Mouse (Mus musculus) forebrain, embryonic 15.5 days (tissue): ENCODE data around the gene Nhlrc4. TPM values are rescaled to one million over a fixed set of nuclear protein-coding genes. Genes with fewer than 3 reads are reported as not detected.

Experiments
- ATAC-seq: fragments of 200-750 bp; cut with Nextera tagmentation; replicated peaks from 2 replicates; pipeline ENCODE4 v1.8.0; 2017; ENCODE audit warnings: mild to moderate bottlenecking, moderate TSS enrichment, moderate library complexity
- H3K27ac ChIP-seq: fragments of 300-500 bp; sonication (generic); replicated peaks from 2 replicates; pipeline ENCODE4 v1.5.1; 2015; ENCODE audit warnings: mild to moderate bottlenecking, inconsistent platforms
- H3K27me3 ChIP-seq: fragments of 300-500 bp; sonication (generic); 2 replicates; pipeline ENCODE4 v1.6.1; 2015; ENCODE audit warnings: inconsistent platforms
- H3K36me3 ChIP-seq: fragments of 300-500 bp; sonication (generic); 2 replicates; pipeline ENCODE4 v1.6.1; 2015; ENCODE audit warnings: mild to moderate bottlenecking, inconsistent platforms
- H3K4me1 ChIP-seq: fragments of 300-500 bp; sonication (generic); 2 replicates; pipeline ENCODE4 v1.6.1; 2015; ENCODE audit warnings: inconsistent platforms
- H3K4me2 ChIP-seq: fragments of 300-500 bp; sonication (generic); replicated peaks from 2 replicates; pipeline ENCODE4 v1.6.1; 2015; ENCODE audit warnings: mild to moderate bottlenecking, inconsistent platforms
- H3K4me3 ChIP-seq: fragments of 300-500 bp; sonication (generic); 2 replicates; pipeline ENCODE4 v1.5.1; 2015; ENCODE audit warnings: mild to moderate bottlenecking, inconsistent platforms
- H3K9ac ChIP-seq: fragments of 300-500 bp; sonication (generic); replicated peaks from 2 replicates; pipeline ENCODE4 v1.6.1; 2015; ENCODE audit warnings: mild to moderate bottlenecking, inconsistent platforms
- H3K9me3 ChIP-seq: fragments of 300-500 bp; sonication (generic); 2 replicates; pipeline ENCODE4 v1.6.1; 2016; ENCODE audit warnings: inconsistent platforms
- WGBS: fragments of 180-500 bp; shearing (Covaris S2); methylation state at CpG from one replicate; pipeline ENCODE4 v1.1.7; 2015; ENCODE audit warnings: mixed read lengths; 5-methylcytosine and 5-hydroxymethylcytosine counted together
- polyA plus RNA-seq: library from polyadenylated mRNA; unstranded; fragments of >200 nt; fragmentation: Nextera tagmentation; extraction: Ambion mirVana; gene quantifications from 2 replicates; pipeline ENCODE4 v1.2.1, GENCODE M21; 2015

The Nhlrc4 gene
- polyA plus RNA-seq, 1 experiment from 2014 or later, result not detected

DNA sequence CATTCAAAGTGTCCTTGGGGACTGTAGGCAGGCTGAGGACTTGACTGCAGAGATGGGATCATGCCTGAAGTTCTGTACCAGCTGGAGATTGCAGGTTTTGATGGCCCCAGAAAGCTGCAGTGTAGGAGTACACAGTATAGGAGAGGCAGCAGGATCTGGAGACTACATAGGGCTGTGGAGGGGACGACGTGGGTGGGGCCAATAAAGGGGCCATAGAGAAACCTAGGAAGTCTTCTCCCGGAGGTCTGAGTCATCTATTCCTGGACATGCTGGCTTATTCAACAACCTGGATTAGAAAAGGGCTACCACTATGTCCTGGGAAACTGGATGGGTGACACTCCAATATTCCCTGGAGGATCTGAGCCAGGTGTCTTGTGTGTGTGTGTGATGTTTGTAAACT is 11.0 kb upstream of the Nhlrc4 start:
- Histone ChIP-seq H3K4me2 (no peak overlapping the region), H3K4me3 (no peak overlapping the region), H3K9me3 (no peaks in the 10 kb centered on the region), H3K27me3 (peaks cover 30% of the 10 kb centered on the region), H3K36me3 (peaks cover 12% of the 10 kb centered on the region; the same call in 1 of the 2 replicates), H3K9ac (no peak overlapping the region), H3K27ac (no peak overlapping the region), H3K4me1 (peaks cover 12% of the 10 kb centered on the region)
- ATAC-seq, result no peak
- 89% methylated on average over 3 of the region's 3 CpGs for WGBS

DNA sequence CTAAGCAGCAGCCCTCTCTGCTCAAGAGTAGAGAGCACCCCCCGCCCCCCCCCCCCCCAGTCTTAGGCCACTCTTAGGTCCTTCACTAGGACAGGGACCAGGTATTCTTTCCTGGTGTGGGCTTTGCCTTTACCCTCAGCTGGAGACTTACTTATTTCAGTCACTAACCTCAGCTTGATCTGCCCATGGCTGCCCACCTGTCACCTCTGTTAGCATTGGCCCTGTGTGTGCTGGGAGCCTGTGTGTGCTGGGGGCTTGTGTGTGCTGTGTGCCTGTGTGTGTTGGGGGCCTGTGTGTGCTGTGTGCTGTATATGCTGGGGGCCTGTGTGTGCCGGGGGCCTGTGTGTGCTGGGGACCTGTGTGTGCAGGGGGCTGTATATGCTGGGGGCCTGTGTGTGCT is 9.9 kb upstream of the Nhlrc4 start:
- H3K4me2 ChIP-seq, result no peak overlapping the region
- H3K4me3 ChIP-seq, result no peak overlapping the region
- no peak overlapping the region for H3K9ac ChIP-seq
- peaks cover 38% of the 10 kb centered on the region for H3K27me3 ChIP-seq
- 96% methylated on average over 2 of the region's 2 CpGs for whole genome bisulfite sequencing
- ATAC-seq, result no peak
- no peaks in the 10 kb centered on the region for H3K9me3 ChIP-seq
- no peak overlapping the region for H3K27ac ChIP-seq
- H3K36me3 ChIP-seq, result peaks cover 5% of the 10 kb centered on the region; the same call in 1 of the 2 replicates
- H3K4me1 ChIP-seq, result peaks cover 12% of the 10 kb centered on the region

DNA sequence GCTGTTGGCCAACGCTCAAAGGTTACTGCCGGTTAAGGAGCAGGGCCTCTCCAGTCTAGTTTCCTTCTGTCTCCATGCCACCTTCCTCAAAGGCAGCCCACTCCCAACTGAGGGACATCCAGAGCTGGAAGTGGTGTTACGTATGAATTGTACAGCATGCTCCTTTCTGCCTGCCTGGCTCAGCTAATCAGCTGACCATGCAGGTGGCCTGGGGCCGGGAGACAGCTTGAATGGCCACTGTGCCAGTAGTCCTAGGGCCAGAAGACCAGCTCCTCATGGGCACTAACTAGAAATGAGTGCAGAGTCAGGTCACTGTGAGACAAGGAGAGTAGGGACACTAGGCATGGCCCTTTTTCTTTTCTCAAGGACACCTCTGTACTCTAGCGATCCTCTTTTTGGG is 8.4 kb upstream of the Nhlrc4 start:
- no peak overlapping the region for H3K27ac ChIP-seq
- WGBS, result 69% methylated on average over 5 of the region's 5 CpGs
- no peak overlapping the region for H3K4me2 ChIP-seq
- peaks cover 12% of the 10 kb centered on the region for H3K4me1 ChIP-seq
- no peaks in the 10 kb centered on the region for H3K36me3 ChIP-seq
- H3K9me3 ChIP-seq, result no peaks in the 10 kb centered on the region
- H3K9ac ChIP-seq, result no peak overlapping the region
- H3K27me3 ChIP-seq, result peaks cover 38% of the 10 kb centered on the region
- H3K4me3 ChIP-seq, result no peak overlapping the region
- ATAC-seq, result no peak

DNA sequence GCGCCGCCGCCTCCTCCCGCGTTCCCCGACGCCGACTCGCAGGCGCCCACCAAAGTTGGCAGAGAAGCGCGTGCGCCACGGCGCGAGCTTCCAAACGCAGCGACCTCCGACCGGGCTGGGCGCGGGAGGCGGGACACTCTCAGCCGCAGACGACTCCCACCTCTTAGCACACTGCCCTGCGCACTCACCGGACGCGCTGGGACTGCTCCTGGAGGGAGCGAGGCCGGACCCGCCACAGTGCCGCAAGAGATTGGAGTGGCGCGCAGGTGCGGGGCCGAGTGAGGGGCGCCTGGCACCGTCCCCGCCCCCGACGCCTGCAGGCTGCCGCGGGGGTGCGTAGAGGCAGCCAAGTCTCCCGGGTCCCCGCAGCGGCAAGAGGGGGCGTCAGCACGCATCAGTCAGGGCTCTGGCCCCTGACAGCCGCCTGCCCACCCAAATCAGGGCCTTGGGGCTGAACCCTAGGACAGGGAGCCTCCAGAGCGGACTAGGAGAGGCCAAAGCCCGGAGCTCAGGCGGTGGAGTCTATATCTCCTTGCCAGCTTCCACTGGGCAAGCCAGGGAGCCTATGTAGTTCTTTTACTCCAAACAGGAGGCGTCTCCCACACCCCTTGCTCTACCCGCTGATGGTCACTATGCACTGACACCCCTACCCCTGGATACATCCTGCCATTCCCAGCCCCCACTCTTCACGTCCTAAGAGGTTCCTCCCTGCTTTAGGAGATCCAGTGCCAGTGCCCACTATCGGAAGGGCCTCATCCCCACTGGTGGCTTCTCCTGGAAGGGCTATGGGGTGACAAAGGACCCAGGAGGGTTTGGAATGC is 7.3 kb upstream of the Nhlrc4 start, which contains the start of gene A930017K11Rik:
TSS of gene A930017K11Rik (minus strand) at position 763 of the 821 bp plus-strand sequence.
- no peak within 1 kb of the TSS for H3K27ac ChIP-seq
- H3K4me3 ChIP-seq, result peak within 1 kb of the TSS; percentile 32
- no peak within 1 kb of the TSS for H3K9ac ChIP-seq
- H3K36me3 ChIP-seq, result no peaks in the 10 kb centered on the region
- WGBS, result 1% methylated on average over 58 of the region's 58 CpGs
- peaks cover 12% of the 10 kb centered on the region for H3K4me1 ChIP-seq
- peak within 1 kb of the TSS; percentile 49 for H3K4me2 ChIP-seq
- H3K9me3 ChIP-seq, result no peaks in the 10 kb centered on the region
- ATAC-seq, result no peak
- peaks cover 38% of the 10 kb centered on the region for H3K27me3 ChIP-seq

DNA sequence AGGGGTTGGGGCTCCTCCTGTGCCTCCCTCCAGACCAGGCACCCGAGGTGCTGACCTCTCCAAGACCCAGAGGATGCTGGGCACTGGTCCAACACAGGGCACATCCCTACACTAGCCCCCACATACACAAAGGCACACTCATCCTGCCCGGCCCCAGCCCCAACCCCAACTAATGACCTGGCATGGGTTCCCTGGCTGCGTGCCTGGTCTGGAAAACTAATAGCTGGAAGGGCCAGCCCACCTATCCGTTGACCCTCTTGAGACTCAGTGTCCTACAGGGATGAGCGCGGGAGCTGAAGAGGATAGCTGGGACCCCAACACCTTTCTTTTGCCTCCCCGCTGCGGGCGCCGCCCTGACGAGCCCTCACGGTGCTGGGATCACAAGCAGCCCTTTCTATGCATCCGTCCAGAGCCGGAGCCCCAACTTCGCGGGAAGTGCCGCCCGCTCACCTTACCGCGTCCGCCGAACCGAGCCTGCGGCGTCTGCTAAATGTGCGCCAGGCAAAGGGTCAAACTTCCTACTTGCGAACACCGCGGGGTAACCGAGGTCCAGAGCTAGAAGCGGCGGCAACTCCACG is 6.6 kb upstream of the Nhlrc4 start:
- WGBS, result under 1% methylated on average over 33 of the region's 33 CpGs
- Histone ChIP-seq H3K27ac (no peak overlapping the region), H3K27me3 (peaks cover 38% of the 10 kb centered on the region), H3K9ac (no peak overlapping the region), H3K4me3 (peak overlapping the region; percentile 32), H3K4me1 (peaks cover 12% of the 10 kb centered on the region), H3K4me2 (peak overlapping the region; percentile 49), H3K36me3 (no peaks in the 10 kb centered on the region), H3K9me3 (no peaks in the 10 kb centered on the region)
- no peak for ATAC-seq

DNA sequence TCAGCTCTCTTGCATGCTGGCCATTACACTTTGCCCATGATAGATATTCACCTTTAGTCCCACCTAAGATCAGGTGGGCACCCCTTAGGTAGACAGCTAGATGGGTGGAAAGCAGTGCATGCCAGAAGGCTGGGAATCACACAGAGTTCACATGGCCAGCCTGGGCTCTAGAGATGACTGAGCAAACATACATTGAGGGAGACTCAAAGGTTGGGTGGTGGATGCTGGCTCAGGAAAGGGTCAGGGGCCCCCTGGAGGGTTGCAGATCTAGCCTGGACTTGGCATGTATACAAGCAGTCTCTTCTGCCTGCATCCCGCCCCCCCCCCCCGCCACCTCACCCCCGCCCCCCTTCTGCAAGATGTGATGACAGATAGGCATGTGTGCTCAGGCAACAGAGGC is 5.9 kb upstream of the Nhlrc4 start:
- Histone ChIP-seq H3K4me2 (no peak overlapping the region), H3K27ac (no peak overlapping the region), H3K27me3 (peaks cover 38% of the 10 kb centered on the region), H3K4me1 (peaks cover 12% of the 10 kb centered on the region), H3K36me3 (no peaks in the 10 kb centered on the region), H3K9me3 (no peaks in the 10 kb centered on the region), H3K4me3 (no peak overlapping the region), H3K9ac (no peak overlapping the region)
- WGBS, result 0% methylated on average over 1 of the region's 3 CpGs
- ATAC-seq, result no peak

DNA sequence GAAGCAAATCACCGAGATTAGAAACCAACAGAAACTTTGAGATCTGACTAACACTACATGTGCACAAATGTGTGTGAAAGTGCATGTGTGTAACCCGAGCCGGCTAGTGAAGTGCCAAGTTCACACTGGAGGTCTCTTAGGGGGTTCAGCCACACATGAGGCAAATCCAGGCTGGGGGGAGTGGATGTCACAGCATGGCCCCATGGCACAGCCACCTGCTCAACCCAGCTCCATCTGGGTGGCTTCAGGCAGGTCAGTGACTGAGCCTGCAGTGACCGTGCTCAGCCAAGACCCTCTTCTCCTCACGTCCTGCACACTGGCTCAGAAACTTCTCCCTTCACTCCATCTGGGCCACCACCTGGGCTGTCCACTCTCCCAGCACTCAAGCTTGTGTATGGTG is 5.2 kb upstream of the Nhlrc4 start:
- Histone ChIP-seq H3K27me3 (peaks cover 38% of the 10 kb centered on the region), H3K27ac (no peak overlapping the region), H3K4me1 (peaks cover 12% of the 10 kb centered on the region), H3K4me3 (no peak overlapping the region), H3K9ac (no peak overlapping the region), H3K4me2 (no peak overlapping the region), H3K9me3 (no peaks in the 10 kb centered on the region), H3K36me3 (no peaks in the 10 kb centered on the region)
- no peak for ATAC-seq
- WGBS, result 83% methylated on average over 5 of the region's 5 CpGs

DNA sequence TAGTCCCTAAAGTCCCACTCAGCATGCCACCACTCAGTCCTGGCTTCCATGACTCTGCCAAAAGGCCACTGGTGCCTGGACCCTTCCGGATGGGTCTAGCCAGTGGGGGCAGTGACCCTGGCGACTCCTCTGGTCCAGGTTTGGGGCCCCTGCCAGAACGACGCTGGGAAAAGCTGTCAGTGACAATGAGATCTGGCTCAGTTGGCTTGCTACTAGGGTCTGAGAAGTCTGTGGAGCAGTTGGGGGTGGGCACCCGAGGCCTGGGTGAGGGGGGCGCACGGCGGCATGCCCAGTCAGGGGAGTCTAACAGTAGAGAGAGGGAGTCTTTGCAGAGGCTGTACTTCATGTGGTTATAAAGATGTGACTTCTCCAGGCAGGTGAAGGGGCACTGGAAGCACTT is 3.3 kb upstream of the Nhlrc4 start:
- H3K27ac ChIP-seq, result no peak overlapping the region
- no peaks in the 10 kb centered on the region for H3K9me3 ChIP-seq
- no peaks in the 10 kb centered on the region for H3K36me3 ChIP-seq
- no peak overlapping the region for H3K4me3 ChIP-seq
- peaks cover 12% of the 10 kb centered on the region for H3K4me1 ChIP-seq
- peaks cover 32% of the 10 kb centered on the region for H3K27me3 ChIP-seq
- ATAC-seq, result no peak
- H3K4me2 ChIP-seq, result no peak overlapping the region
- no peak overlapping the region for H3K9ac ChIP-seq
- 80% methylated on average over 8 of the region's 8 CpGs for WGBS

DNA sequence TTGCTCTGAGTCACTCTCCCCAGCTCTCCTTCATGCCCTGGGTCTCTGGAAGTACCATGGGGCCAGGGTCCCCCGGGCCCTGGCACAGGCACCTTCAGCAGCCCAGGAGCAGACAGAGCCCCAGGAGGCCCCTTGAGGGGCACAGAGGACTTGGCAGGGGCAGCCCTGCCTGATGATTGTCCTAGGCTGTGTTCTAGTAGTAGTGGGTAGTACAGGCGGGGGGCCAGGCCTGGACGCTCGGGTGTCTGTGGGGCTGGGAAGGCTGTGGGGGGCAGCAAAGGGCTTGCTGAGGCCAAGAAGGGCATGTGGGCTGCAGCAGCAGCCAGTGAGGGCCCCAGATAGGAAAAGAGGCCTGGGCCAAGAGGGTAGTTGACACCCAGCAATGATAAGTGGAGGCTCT is 2.8 kb upstream of the Nhlrc4 start:
- no peak overlapping the region for H3K27ac ChIP-seq
- H3K36me3 ChIP-seq, result no peaks in the 10 kb centered on the region
- no peak overlapping the region for H3K4me2 ChIP-seq
- H3K9me3 ChIP-seq, result no peaks in the 10 kb centered on the region
- ATAC-seq, result no peak
- H3K4me1 ChIP-seq, result peaks cover 12% of the 10 kb centered on the region
- H3K4me3 ChIP-seq, result no peak overlapping the region
- peaks cover 27% of the 10 kb centered on the region for H3K27me3 ChIP-seq
- H3K9ac ChIP-seq, result no peak overlapping the region
- 84% methylated on average over 4 of the region's 4 CpGs for WGBS

DNA sequence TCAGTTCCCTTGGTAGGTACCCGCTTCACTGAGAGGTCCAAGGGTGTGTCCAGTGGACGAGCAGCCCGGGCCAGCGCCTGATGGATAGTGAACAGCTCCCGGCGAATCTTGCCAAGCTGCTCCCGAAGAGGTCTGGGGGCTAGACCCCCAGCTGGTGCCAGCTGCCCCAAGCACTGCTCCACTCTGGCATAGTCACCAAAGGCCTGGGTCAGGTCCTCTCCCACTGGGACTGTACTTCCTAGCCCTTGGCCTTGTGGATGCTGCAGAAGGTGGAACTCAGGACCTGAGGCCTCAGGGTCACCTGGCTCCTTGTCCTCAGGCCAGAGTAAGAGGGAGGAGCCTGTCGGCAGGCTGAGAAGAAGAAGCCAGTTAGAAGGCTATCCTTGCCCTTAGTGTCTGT is 2.1 kb upstream of the Nhlrc4 start:
- peaks cover 20% of the 10 kb centered on the region for H3K27me3 ChIP-seq
- H3K4me2 ChIP-seq, result no peak overlapping the region
- peaks cover 13% of the 10 kb centered on the region for H3K4me1 ChIP-seq
- H3K9me3 ChIP-seq, result no peaks in the 10 kb centered on the region
- no peak overlapping the region for H3K4me3 ChIP-seq
- no peak for ATAC-seq
- H3K9ac ChIP-seq, result no peak overlapping the region
- H3K27ac ChIP-seq, result no peak overlapping the region
- WGBS, result 89% methylated on average over 8 of the region's 8 CpGs
- no peaks in the 10 kb centered on the region for H3K36me3 ChIP-seq

DNA sequence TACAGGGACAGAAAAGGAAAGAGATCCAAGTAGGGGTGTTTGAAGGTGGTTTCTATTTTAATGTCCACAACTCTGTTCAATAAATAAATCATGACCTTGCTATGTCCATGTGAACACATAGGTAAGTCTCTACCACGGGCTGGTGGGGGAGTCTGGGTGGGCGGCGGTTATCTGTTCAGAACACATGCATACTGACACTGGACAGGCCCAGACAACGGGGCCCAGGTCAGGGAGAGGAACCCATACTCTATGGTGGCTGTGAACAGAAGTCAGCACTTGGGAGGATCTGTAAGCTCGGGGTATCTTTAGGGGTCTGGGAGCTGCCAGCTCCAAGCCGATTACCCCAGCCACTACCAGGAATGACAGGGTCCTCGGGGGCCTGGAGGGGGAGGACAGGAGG is 1.6 kb upstream of the Nhlrc4 start:
- WGBS, result 82% methylated on average over 7 of the region's 7 CpGs
- Histone ChIP-seq H3K4me1 (peaks cover 10% of the 10 kb centered on the region), H3K4me2 (no peak overlapping the region), H3K9me3 (no peaks in the 10 kb centered on the region), H3K9ac (no peak overlapping the region), H3K4me3 (no peak overlapping the region), H3K27me3 (peaks cover 15% of the 10 kb centered on the region), H3K36me3 (no peaks in the 10 kb centered on the region), H3K27ac (no peak overlapping the region)
- ATAC-seq, result no peak

DNA sequence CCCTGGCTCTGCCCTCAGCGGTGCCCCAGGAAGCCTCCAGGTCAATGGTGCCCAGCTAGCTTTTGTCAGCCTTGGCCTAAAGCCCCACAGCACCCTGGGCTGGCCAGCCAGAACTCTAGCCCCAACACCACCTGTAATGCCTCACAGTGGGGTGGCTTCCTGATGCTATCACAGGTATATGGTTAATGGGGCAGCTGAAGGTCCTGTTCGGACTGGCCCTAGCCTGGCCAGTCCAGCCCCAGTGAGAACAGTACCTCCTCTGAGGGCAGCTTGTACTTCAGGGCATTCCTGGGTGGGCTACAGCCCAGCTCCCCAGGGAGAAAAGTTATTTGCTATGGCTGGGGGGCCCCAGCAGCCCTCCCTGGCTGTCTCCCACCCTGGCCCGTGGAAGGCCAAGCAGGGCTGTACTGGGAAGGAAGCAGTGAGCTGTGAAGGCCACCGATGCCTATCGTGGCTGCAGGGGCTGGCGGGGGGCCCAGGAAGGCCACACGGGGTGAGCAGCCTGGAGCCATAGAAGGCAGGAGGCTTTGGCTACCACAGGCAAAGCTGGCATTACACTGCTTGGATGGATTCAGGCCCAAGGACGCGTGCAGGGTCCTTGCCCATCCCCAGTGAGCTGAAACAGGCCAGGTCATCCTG is 875 bp upstream of the Nhlrc4 start:
- H3K36me3 ChIP-seq, result no peaks in the 10 kb centered on the region
- WGBS, result 60% methylated on average over 9 of the region's 9 CpGs
- no peaks in the 10 kb centered on the region for H3K9me3 ChIP-seq
- no peak overlapping the region for H3K27ac ChIP-seq
- H3K9ac ChIP-seq, result no peak overlapping the region
- H3K4me3 ChIP-seq, result no peak overlapping the region
- ATAC-seq, result no peak
- peaks cover 8% of the 10 kb centered on the region for H3K27me3 ChIP-seq
- H3K4me1 ChIP-seq, result peaks cover 14% of the 10 kb centered on the region
- no peak overlapping the region for H3K4me2 ChIP-seq
